Mouse (Mus musculus) C2C12 (cell line): ENCODE results near the gene Lrch3.

Experiments used
- CTCF ChIP-seq: IDR thresholded peaks from one replicate; pipeline ENCODE4 v1.5.1; 2011; ENCODE audit not compliant: control insufficient read depth, insufficient read depth, insufficient read length
- FOSL1 ChIP-seq: IDR thresholded peaks from one replicate; pipeline ENCODE4 v1.8.0; 2011; ENCODE audit warnings: mild to moderate bottlenecking, low read length; ENCODE audit not compliant: poor library complexity, insufficient read depth, severe bottlenecking
- MAX ChIP-seq: IDR thresholded peaks from one replicate; pipeline ENCODE4 v1.6.1; 2011; ENCODE audit warnings: mild to moderate bottlenecking, control low read depth
- MYOD1 ChIP-seq: IDR thresholded peaks from one replicate; pipeline ENCODE4 v1.6.1; 2011; ENCODE audit warnings: low read depth; ENCODE audit not compliant: control insufficient read depth, insufficient read length
- USF1 ChIP-seq: IDR thresholded peaks from one replicate; pipeline ENCODE4 v1.6.1; 2011; ENCODE audit warnings: low read depth, mild to moderate bottlenecking, control low read depth, moderate library complexity

DNA sequence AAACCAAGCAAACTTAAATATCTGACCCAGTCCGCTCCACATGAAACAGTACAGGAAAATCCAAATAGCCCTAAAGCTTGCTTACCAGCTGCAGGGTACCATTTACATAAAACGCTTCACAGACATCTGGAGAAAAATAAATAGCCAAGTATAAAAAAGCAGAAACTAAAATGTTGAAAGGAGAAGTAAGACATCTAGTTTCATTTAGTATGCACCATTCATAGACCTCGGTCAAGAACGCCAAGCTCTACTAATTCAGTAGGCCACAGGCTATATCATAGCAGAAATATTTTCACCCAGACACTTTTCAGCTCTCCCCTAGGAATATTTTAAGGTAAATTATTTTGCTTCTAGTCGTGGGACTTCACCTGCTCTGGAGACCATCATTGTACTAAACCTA lies 47.2 kb upstream of the Lrch3 start:
- TF ChIP-seq CTCF (no peak), MAX (no peak), USF1 (no peak), MYOD1 (no peak), FOSL1 (no peak)
